In genomic region chr5:89347771-89348170, GRCm38 (mm10) we compare ENCODE assay signal across 26 mouse cellular contexts.
"Had no signal": no experiment of that assay in that cellular context is flagged by ENCODE, and none has a peak within 500 bp of the region (broad histone marks: within the 10 kb centered on the region; RNA-seq: fewer than 3 reads in every experiment).

No protein-coding gene starts in this region.

- H3K9ac ChIP-seq: heart, embryonic 12.5 days; hindbrain, embryonic 13.5 days; hindbrain, embryonic 15.5 days; kidney, embryonic 15.5 days; limb, embryonic 13.5 days; limb, embryonic 15.5 days; liver, embryonic 13.5 days; liver, embryonic 15.5 days; liver, postnatal 0 days had no signal

- H3K36me3 ChIP-seq: heart, embryonic 10.5 days; heart, embryonic 12.5 days; hindbrain, embryonic 13.5 days; hindbrain, embryonic 15.5 days; kidney, embryonic 15.5 days; limb, embryonic 13.5 days; limb, embryonic 15.5 days; liver, embryonic 13.5 days; liver, embryonic 15.5 days had no signal

- H3K9me3 ChIP-seq: heart, embryonic 10.5 days; heart, embryonic 12.5 days; hindbrain, embryonic 13.5 days; hindbrain, embryonic 15.5 days; kidney, embryonic 15.5 days; limb, embryonic 13.5 days; limb, embryonic 15.5 days; liver, embryonic 13.5 days; liver, embryonic 15.5 days had no signal

- DNase-seq: gastrocnemius, adult 2 months; gastrocnemius, postnatal 10 days; gastrocnemius, postnatal 25 days; heart, adult 18-20 months; heart, postnatal 10 days; kidney, adult 11 months; kidney, adult 2 months; kidney, adult 9 months; kidney, postnatal 14 days; kidney, postnatal 36 days; layer of hippocampus, adult 9-11 months; layer of hippocampus, postnatal 36 days; left cerebral cortex, postnatal 4 days; liver, embryonic 13.5 days; liver, postnatal 0 days had no signal

- H3K4me1 ChIP-seq: heart, embryonic 10.5 days; heart, embryonic 12.5 days; hindbrain, embryonic 13.5 days; hindbrain, embryonic 15.5 days; kidney, embryonic 15.5 days; limb, embryonic 13.5 days; limb, embryonic 15.5 days; liver, embryonic 13.5 days; liver, embryonic 15.5 days had no signal

- H3K4me3 ChIP-seq: gastrocnemius, adult 2 months; heart, embryonic 10.5 days; heart, embryonic 12.5 days; hindbrain, embryonic 13.5 days; hindbrain, embryonic 15.5 days; kidney, embryonic 15.5 days; limb, embryonic 13.5 days; limb, embryonic 15.5 days; liver, embryonic 13.5 days; liver, embryonic 15.5 days had no signal

- H3K4me2 ChIP-seq: heart, embryonic 12.5 days; hindbrain, embryonic 13.5 days; hindbrain, embryonic 15.5 days; kidney, embryonic 15.5 days; limb, embryonic 13.5 days; limb, embryonic 15.5 days; liver, embryonic 13.5 days; liver, embryonic 15.5 days had no signal

- H3K27ac ChIP-seq: gastrocnemius, adult 2 months; heart, embryonic 10.5 days; hindbrain, embryonic 13.5 days; hindbrain, embryonic 15.5 days; hindbrain, postnatal 0 days; kidney, embryonic 15.5 days; kidney, postnatal 0 days; limb, embryonic 13.5 days; limb, embryonic 15.5 days; liver, embryonic 13.5 days; liver, embryonic 15.5 days had no signal

- ATAC-seq: hindbrain, postnatal 0 days; intestine, embryonic 16.5 days; liver, postnatal 0 days had no signal

- H3K27me3 ChIP-seq: heart, embryonic 12.5 days; hindbrain, embryonic 13.5 days; hindbrain, embryonic 15.5 days; kidney, embryonic 15.5 days; limb, embryonic 13.5 days; limb, embryonic 15.5 days; liver, embryonic 13.5 days; liver, embryonic 15.5 days had no signal
